Comparison of ENCODE assay signal across 21 mouse cellular contexts in the genomic region with DNA sequence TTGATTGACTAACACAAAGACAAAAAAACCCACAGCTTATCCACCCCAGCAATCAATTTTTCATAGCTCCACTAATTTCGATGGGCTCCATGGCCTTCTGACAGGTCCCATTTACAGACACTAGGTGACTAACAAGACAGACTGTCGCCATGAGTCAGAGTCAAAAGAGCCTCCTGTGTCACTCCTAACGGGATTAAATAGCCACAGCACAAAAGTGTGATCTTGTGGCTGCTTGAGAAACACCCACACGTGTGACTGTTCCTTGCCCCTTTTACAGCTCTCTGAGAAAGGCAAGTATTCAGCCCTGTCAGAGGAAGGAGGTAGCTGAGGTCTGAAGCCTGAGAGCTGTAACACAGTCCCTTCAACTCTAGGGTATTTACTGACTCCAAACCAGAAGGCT. TPM values are rescaled to one million over a fixed set of nuclear protein-coding genes. Genes with fewer than 3 reads are reported as not detected.
DNase-seq lines count a peak whose midpoint lies in the region; ATAC-seq and TF ChIP-seq lines count a peak whose summit lies in the region.
"Had no signal": no experiment of that assay in that cellular context is flagged by ENCODE, and none has a peak within 500 bp of the region (broad histone marks: within the 10 kb centered on the region; RNA-seq: fewer than 3 reads in every experiment).

No protein-coding gene starts in this region.

- 78% methylated on average over 4 of the region's 4 CpGs for WGBS in liver, adult 2 months
- 53% methylated on average over 4 of the region's 4 CpGs for WGBS in liver, embryonic 12.5 days (ENCODE audit: insufficient replicate concordance)

- H3K9me3 ChIP-seq in liver, embryonic 12.5 days (replicated peaks), result peaks cover 5% of the 10 kb centered on the region; the same call in 1 of the 2 replicates
- H3K9me3 ChIP-seq: forebrain, embryonic 13.5 days; hindbrain, embryonic 15.5 days had no signal

- H3K4me2 ChIP-seq in liver, embryonic 12.5 days, result no peak overlapping the region
- H3K4me2 ChIP-seq: forebrain, embryonic 13.5 days; heart, embryonic 11.5 days; hindbrain, embryonic 12.5 days; hindbrain, embryonic 15.5 days had no signal

- H3K27ac ChIP-seq in liver, adult 2 months (replicated peaks; ENCODE audit: insufficient read depth, low read depth, low read length), result peak overlapping the region; percentile 10
- no peak overlapping the region for H3K27ac ChIP-seq in liver, embryonic 12.5 days
- H3K27ac ChIP-seq: forebrain, embryonic 10.5 days; forebrain, embryonic 13.5 days; heart, adult 2 months; hindbrain, embryonic 12.5 days; hindbrain, embryonic 15.5 days had no signal

- TF ChIP-seq POLR2A in liver, adult 2 months (IDR thresholded peaks at IDR 0.05; ENCODE audit: extremely low read depth, insufficient read depth, low read length), result no peak

- no peak for TF ChIP-seq CTCF in liver, adult 2 months (IDR thresholded peaks at IDR 0.05; ENCODE audit: low read depth, low read length)

- no peaks in the 10 kb centered on the region for H3K36me3 ChIP-seq in liver, adult 2 months (ENCODE audit: control insufficient read depth, insufficient read depth, low read length)
- H3K36me3 ChIP-seq in liver, embryonic 12.5 days, result no peaks in the 10 kb centered on the region
- H3K36me3 ChIP-seq: forebrain, embryonic 10.5 days; G1E; hindbrain, embryonic 12.5 days; hindbrain, embryonic 15.5 days had no signal

- DNase-seq in frontal cortex, postnatal 10 days (ENCODE audit: low spot score in 2 of 2), result no peak
- DNase-seq in liver, adult 2 months (ENCODE audit: extremely low read depth, low read depth, low spot score), result no peak
- peak; percentile 36 for DNase-seq in 3T3-L1 (ENCODE audit: low read depth, low spot score)
- DNase-seq in natural killer cell, adult 2 months (ENCODE audit: low spot score in 2 of 2), result peak; percentile 64 to 77
- DNase-seq in layer of hippocampus, postnatal 36 days, result no peak
- DNase-seq: B cell, adult 2 months; cerebellum, adult 18-20 months; cerebellum, adult 9-10 months; cerebellum, postnatal 14 days; gastrocnemius, postnatal 25 days; heart, adult 2 months had no signal

- H3K27me3 ChIP-seq in liver, adult 2 months (ENCODE audit: control insufficient read depth, insufficient read depth, low read length), result no peaks in the 10 kb centered on the region
- no peaks in the 10 kb centered on the region for H3K27me3 ChIP-seq in liver, embryonic 12.5 days (replicated peaks)
- H3K27me3 ChIP-seq: CH12.LX; forebrain, embryonic 13.5 days; hindbrain, embryonic 12.5 days; hindbrain, embryonic 15.5 days had no signal

- ATAC-seq in frontal cortex, adult (ENCODE audit: low TSS enrichment), result peak; percentile 64; the same call in 1 of the 2 replicates
- no peak for ATAC-seq in liver, embryonic 12.5 days
- ATAC-seq: forebrain, embryonic 13.5 days; forebrain, embryonic 16.5 days had no signal

- H3K79me2 ChIP-seq in liver, adult 2 months (ENCODE audit: control insufficient read depth, insufficient read depth, low read length), result no peaks in the 10 kb centered on the region

- no peak overlapping the region for H3K4me3 ChIP-seq in liver, adult 2 months (ENCODE audit: insufficient read depth, low read depth, low read length)
- no peak overlapping the region for H3K4me3 ChIP-seq in liver, embryonic 12.5 days
- H3K4me3 ChIP-seq: forebrain, embryonic 10.5 days; forebrain, embryonic 13.5 days; heart, adult 2 months; hindbrain, embryonic 12.5 days; hindbrain, embryonic 15.5 days had no signal

- H3K4me1 ChIP-seq in liver, adult 2 months (ENCODE audit: control insufficient read depth, insufficient read depth, low read length), result no peaks in the 10 kb centered on the region
- H3K4me1 ChIP-seq in liver, embryonic 12.5 days, result no peaks in the 10 kb centered on the region
- H3K4me1 ChIP-seq: forebrain, embryonic 10.5 days; forebrain, embryonic 13.5 days; hindbrain, embryonic 12.5 days; hindbrain, embryonic 15.5 days had no signal

- H3K9ac ChIP-seq in liver, adult 2 months (ENCODE audit: low read depth, low read length), result no peak overlapping the region
- no peak overlapping the region for H3K9ac ChIP-seq in liver, embryonic 12.5 days
- H3K9ac ChIP-seq: forebrain, embryonic 13.5 days; hindbrain, embryonic 12.5 days; hindbrain, embryonic 15.5 days had no signal

RNA-seq across cellular contexts. Expression of gene Ehd3, which starts 49.8 kb away (rescaled TPM):
- 37.5 and 40.6 TPM in 2 replicates for total RNA-seq in liver, adult 2 months (2014; rRNA removed)
- polyA plus RNA-seq in liver, adult 2 months (2012; rRNA removed), result 26.0 and 30.6 TPM in 2 replicates
- polyA plus RNA-seq in liver, embryonic 12.5 days (2016; fragmentation: Nextera tagmentation; extraction: Ambion mirVana), result 29.8 and 30.3 TPM in 2 replicates
- total RNA-seq in layer of hippocampus, postnatal 36 days (2021), result 100 to 1,000 TPM; 133 to 146 TPM

Comparison
In these comparisons a context has a peak if more than half of its experiments do, and no peak if none do; other contexts are left out.
1. DNase-seq: peak in 3T3-L1 (single experiment) and natural killer cell, adult 2 months (2 of 2); none in frontal cortex, postnatal 10 days (0 of 2), liver, adult 2 months (single experiment) and layer of hippocampus, postnatal 36 days (0 of 2).